Mouse (Mus musculus) olfactory bulb, adult 2 months (tissue): ENCODE measurements around the gene Tmbim1. TPM values are rescaled to one million over a fixed set of nuclear protein-coding genes. Genes with fewer than 3 reads are reported as not detected.

ENCODE experiments used
- H3K27ac ChIP-seq: fragments of 200-500 bp; 2 replicates; pipeline ENCODE4 v1.5.1; 2012; ENCODE audit warnings: low read depth, low read length; ENCODE audit not compliant: insufficient read depth
- H3K4me1 ChIP-seq: fragments of 200-500 bp; 2 replicates; pipeline ENCODE4 v1.6.1; 2012; ENCODE audit warnings: low read length; ENCODE audit not compliant: control insufficient read depth, insufficient read depth
- H3K4me3 ChIP-seq: fragments of 200-500 bp; 2 replicates; pipeline ENCODE4 v1.5.1; 2012; ENCODE audit warnings: mild to moderate bottlenecking, low read depth, low read length, moderate library complexity; ENCODE audit not compliant: insufficient read depth
- CTCF ChIP-seq: fragments of 200-500 bp; IDR thresholded peaks from 2 replicates; pipeline ENCODE4 v1.5.1; 2012; ENCODE audit warnings: low read depth, mild to moderate bottlenecking, low read length, moderate library complexity; ENCODE audit not compliant: insufficient read depth
- POLR2A ChIP-seq: fragments of 200-500 bp; IDR thresholded peaks from 2 replicates; pipeline ENCODE4 v1.6.1; 2012; ENCODE audit warnings: mild to moderate bottlenecking, low read depth, low read length, moderate library complexity; ENCODE audit not compliant: insufficient read depth
- WGBS: fragments of 180-500 bp; shearing (Covaris S2); methylation state at CpG from one replicate; pipeline ENCODE4 v1.1.7; 2018; 5-methylcytosine and 5-hydroxymethylcytosine counted together
- polyA plus RNA-seq: library from polyadenylated mRNA; stranded (reverse); fragments of >200 nt; gene quantifications from 2 replicates; pipeline ENCODE4 v1.2.4, GENCODE M21; 2012; ENCODE audit warnings: low replicate concordance; ENCODE audit not compliant: missing spikeins, insufficient read depth, insufficient read length

Gene Tmbim1
- polyA plus RNA-seq, 1 experiment = 36.6 TPM

- no peaks in the 10 kb centered on the region for H3K4me1 ChIP-seq
- no peak for TF ChIP-seq CTCF
- no peak for TF ChIP-seq POLR2A
- H3K27ac ChIP-seq = no peak overlapping the region
- no peak overlapping the region for H3K4me3 ChIP-seq
- WGBS = 54% methylated on average over 3 of the region's 3 CpGs
Measured at GRCm38 (mm10) chr1:74309767-74310166, 4.3 kb upstream of the Tmbim1 start.

GRCm38 (mm10) chr1:74308001-74308964, 2.9 kb upstream of the Tmbim1 start:
- WGBS = 86% methylated on average over 10 of the region's 10 CpGs
- H3K4me3 ChIP-seq = no peak overlapping the region
- peaks cover 9% of the 10 kb centered on the region for H3K4me1 ChIP-seq
- H3K27ac ChIP-seq = no peak overlapping the region
- no peak for TF ChIP-seq CTCF
- TF ChIP-seq POLR2A = no peak

- H3K4me3 ChIP-seq = no peak overlapping the region
- H3K27ac ChIP-seq = no peak overlapping the region
- H3K4me1 ChIP-seq = peaks cover 13% of the 10 kb centered on the region
- TF ChIP-seq POLR2A = no peak
- TF ChIP-seq CTCF = no peak
- 100% methylated on average over 1 of the region's 1 CpGs for WGBS
Measured at GRCm38 (mm10) chr1:74307146-74307545, 1.7 kb upstream of the Tmbim1 start.

GRCm38 (mm10) chr1:74304946-74305345, 476 bp downstream of the Tmbim1 start:
- TF ChIP-seq CTCF (no peak), POLR2A (no peak)
- peaks cover 15% of the 10 kb centered on the region for H3K4me1 ChIP-seq
- no peak overlapping the region for H3K27ac ChIP-seq
- no peak overlapping the region for H3K4me3 ChIP-seq
- WGBS = 90% methylated on average over 4 of the region's 4 CpGs

- Histone ChIP-seq H3K27ac (0 out of 2 replicates have a peak overlapping the region, but pooled peaks have one; percentile 34), H3K4me1 (peaks cover 15% of the 10 kb centered on the region), H3K4me3 (peak overlapping the region; percentile 55)
- no peak for TF ChIP-seq POLR2A
- no peak for TF ChIP-seq CTCF
- WGBS = 37% methylated on average over 12 of the region's 12 CpGs
Measured at GRCm38 (mm10) chr1:74304339-74304790, 1.1 kb downstream of the Tmbim1 start.

- WGBS = 10% methylated on average over 56 of the region's 56 CpGs
- 0 out of 2 replicates have a peak overlapping the region, but pooled peaks have one; percentile 34 for H3K27ac ChIP-seq
Measured at GRCm38 (mm10) chr1:74303509-74304338, 1.7 kb downstream of the Tmbim1 start.

GRCm38 (mm10) chr1:74302835-74303234, 2.6 kb downstream of the Tmbim1 start:
- Histone ChIP-seq H3K27ac (no peak overlapping the region), H3K4me3 (no peak overlapping the region), H3K4me1 (peaks cover 28% of the 10 kb centered on the region)
- TF ChIP-seq POLR2A (no peak), CTCF (no peak)
- 88% methylated on average over 2 of the region's 2 CpGs for WGBS

More at GRCm38 (mm10) chr1:74303509-74304338, 1.7 kb downstream of the Tmbim1 start:
- Histone ChIP-seq H3K4me1 (peaks cover 21% of the 10 kb centered on the region), H3K4me3 (peak overlapping the region; percentile 55)
- TF ChIP-seq POLR2A (no peak), CTCF (no peak)

- Histone ChIP-seq H3K4me3 (no peak overlapping the region), H3K27ac (no peak overlapping the region), H3K4me1 (peaks cover 30% of the 10 kb centered on the region)
- TF ChIP-seq CTCF = no peak
- TF ChIP-seq POLR2A = no peak
- 91% methylated on average over 7 of the region's 7 CpGs for WGBS
Measured at GRCm38 (mm10) chr1:74302229-74302628, 3.2 kb downstream of the Tmbim1 start.
